ENCODE assay signal across 7 mouse cellular contexts in genomic region chr13:81314306-81315120, GRCm38 (mm10).
A peak's percentile ranks its signal among the peaks of the same experiment; 100 is the strongest.
DNase-seq lines count a peak whose midpoint lies in the region; ATAC-seq lines count a peak whose summit lies in the region.

No protein-coding gene starts in this region.

- H3K9ac ChIP-seq in heart, embryonic 13.5 days, result peak overlapping the region; percentile 24; the same call in 1 of the 2 replicates

- peaks cover 30% of the 10 kb centered on the region for H3K4me1 ChIP-seq in heart, embryonic 13.5 days

- DNase-seq in layer of hippocampus, adult 11-12 months (ENCODE audit: low spot score), result peak; percentile 11
- DNase-seq in layer of hippocampus, postnatal 25 days (ENCODE audit: extremely low spot score in 1 of 2, low spot score in 1 of 2), result no peak
- peak; percentile 76 for DNase-seq in brain, adult 2 months (ENCODE audit: low read depth, low spot score)
- DNase-seq in lung, postnatal 36 days, result peak; percentile 24
- DNase-seq in thymus, postnatal 36 days, result no peak
- no peak for DNase-seq in gastrocnemius, postnatal 14 days

- peak overlapping the region; percentile 58; the same call in 1 of the 2 replicates for H3K27ac ChIP-seq in heart, embryonic 13.5 days (replicated peaks)

- intact Hi-C loops in gastrocnemius, postnatal 14 days (cut with DNase I; ENCODE audit: low total_unique reads), result no loop called here

- WGBS in heart, embryonic 13.5 days, result 43% methylated on average over 7 of the region's 7 CpGs

- no peaks in the 10 kb centered on the region for H3K9me3 ChIP-seq in heart, embryonic 13.5 days

- H3K27me3 ChIP-seq in heart, embryonic 13.5 days (replicated peaks), result no peaks in the 10 kb centered on the region

- H3K4me3 ChIP-seq in heart, embryonic 13.5 days, result no peak overlapping the region

- no peak for ATAC-seq in heart, embryonic 13.5 days (ENCODE audit: extremely low read depth, insufficient number of reproducible peaks, low FRiP score, low TSS enrichment)

- H3K4me2 ChIP-seq in heart, embryonic 13.5 days, result 0 out of 2 replicates have a peak overlapping the region, but pooled peaks have one; percentile 16

- H3K36me3 ChIP-seq in heart, embryonic 13.5 days, result no peaks in the 10 kb centered on the region

Comparison
In these comparisons a context has a peak if more than half of its experiments do, and no peak if none do; other contexts are left out.
1. DNase-seq: peak in layer of hippocampus, adult 11-12 months (single experiment), brain, adult 2 months (single experiment) and lung, postnatal 36 days (single experiment); none in layer of hippocampus, postnatal 25 days (0 of 2), thymus, postnatal 36 days (0 of 2) and gastrocnemius, postnatal 14 days (single experiment).